Mouse (Mus musculus) G1E-ER4 (cell line): Measurements from ENCODE around the gene Zbtb11. TPM values are rescaled to one million over a fixed set of nuclear protein-coding genes. Genes with fewer than 3 reads are reported as not detected.
"Not testable (repeated sequence)": the region's sequence is repeated elsewhere in the genome, so short reads cannot be mapped to it uniquely, and the experiment has no call there.

Source experiments
- GATA1 ChIP-seq: IDR thresholded peaks from one replicate; pipeline ENCODE4 v1.8.0; 2012; ENCODE audit warnings: low read length, inconsistent platforms
- polyA plus RNA-seq: library from polyadenylated mRNA; stranded (reverse); fragments of >175 nt; gene quantifications from 2 replicates; pipeline ENCODE4 v1.2.3, GENCODE M21; 2012

Gene Zbtb11
- polyA plus RNA-seq, 1 experiment, result 5.3 TPM

DNA sequence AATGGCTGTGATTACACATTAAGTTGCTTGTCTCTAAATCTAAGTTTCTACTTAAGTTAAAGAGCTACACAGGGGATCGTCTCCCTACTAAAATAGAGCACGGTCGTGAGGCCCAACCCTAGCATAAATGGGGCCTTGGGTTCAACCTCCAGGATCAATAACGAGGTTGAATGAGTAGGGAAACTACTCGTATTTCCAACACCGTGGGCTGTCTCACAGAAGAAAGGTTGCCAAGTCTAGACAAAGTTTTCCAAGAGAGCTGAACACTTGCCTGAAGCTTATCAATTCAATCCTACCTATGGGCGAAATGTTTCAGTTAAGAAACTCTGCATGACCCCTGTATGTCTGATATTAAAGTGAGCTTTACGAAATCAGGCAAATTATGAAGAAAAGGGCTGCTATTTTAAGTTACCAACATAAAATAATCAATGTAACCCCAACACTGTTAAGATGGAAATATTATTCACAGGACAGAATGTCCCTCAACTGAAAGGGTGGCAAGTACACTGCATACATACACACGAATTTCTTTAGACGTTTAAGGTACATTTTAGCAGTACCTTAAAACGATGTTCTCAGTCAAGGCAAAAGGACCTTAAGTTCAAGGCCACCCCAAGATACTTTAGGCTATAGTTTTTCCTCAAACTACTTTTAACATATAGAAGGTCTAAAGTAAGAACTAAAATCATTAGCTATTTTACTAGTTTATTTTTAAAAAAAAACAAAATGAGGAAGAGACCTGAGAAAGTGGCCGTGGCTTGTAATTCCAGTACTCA, 54.4 kb downstream of the Zbtb11 start:
- no peak for TF ChIP-seq GATA1

DNA sequence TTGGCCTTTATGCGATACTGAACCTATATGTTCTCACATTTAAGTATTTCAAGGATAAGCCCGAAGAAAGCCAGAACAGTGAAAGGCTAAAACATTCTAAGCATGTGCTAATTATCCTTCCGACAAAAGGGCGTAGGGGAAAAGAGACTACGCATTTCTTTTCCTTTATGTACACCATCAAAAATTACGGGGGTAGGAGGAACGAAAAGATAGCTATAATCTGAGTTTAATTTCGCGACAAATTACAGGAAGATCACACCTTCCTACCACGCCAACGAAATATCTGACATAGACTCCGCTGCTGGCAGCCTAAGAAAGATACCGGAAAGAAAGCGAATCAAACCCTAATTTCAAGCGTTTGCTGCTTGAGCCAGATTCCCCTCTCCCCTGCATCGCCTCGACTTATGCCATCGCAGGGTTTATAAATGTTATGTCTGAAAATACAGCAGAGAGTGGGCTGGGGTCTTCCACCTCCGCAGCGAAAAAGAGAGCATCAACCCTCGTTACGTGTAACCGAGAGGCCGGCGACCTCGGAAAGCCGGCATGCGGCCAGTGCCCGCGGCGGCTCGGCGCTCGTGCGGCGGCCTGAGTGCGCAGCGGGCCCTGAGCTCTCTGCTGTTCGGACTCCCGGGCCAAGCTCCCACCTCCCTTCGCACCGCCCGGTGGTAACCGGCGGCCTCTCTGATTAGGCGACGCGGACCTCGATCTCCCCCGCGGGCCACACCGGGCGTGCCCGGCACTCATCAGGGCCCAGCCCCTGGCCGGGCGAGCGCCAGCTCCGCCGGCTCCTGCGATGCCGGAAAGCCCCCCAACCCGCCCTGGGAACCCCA, 55.3 kb downstream of the Zbtb11 start:
- no peak for TF ChIP-seq GATA1

GRCm38 (mm10) chr16:56029661-56030082, 56.0 kb downstream of the Zbtb11 start, which contains the start of gene Pcnp:
Pcnp (minus strand) TSS chr16:56029739.
- TF ChIP-seq GATA1, result no peak

DNA sequence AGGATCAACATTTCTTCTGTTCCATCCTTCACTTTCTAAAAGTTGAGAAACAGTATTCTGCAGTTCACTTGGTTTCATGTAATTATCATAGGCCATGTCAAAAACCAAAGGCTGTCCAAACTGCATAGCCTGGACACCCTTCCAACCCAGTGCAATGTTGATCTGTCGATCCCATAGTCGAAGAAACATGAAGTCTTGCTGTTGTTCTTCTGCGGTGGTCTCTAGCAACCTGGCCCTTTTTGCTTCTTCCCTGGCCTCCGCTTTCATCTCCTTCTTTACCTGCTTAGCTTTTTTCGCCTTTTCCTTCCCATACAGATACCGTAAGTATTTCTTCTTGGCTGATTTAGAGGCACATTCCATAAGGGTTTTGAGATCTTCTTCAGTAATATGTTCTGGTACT, 60.9 kb downstream of the Zbtb11 start:
- no peak for TF ChIP-seq GATA1

DNA sequence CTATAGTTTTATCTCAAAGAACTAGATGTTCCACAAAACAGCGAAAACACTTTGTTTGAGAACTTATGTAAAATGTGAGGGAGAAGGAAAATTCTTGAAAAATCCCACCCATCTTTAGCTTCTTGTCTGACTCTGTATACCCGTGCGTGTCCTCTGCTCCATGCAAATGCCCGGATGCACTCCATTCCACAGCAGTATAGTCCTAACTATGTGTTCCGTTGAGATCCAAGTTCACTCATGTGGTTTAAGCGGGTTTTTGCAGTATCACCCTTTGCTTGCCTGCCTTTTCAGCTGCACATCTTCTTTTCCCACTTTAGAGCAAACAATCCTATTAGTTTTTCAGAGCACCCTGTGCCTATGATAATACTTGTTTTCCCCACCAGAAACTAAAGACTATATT, 62.8 kb downstream of the Zbtb11 start:
- TF ChIP-seq GATA1, result no peak

GRCm38 (mm10) chr16:56037138-56038010, 63.7 kb downstream of the Zbtb11 start, which contains the start of gene Trmt10c:
Trmt10c (minus strand) TSS chr16:56037819.
- no peak for TF ChIP-seq GATA1

- no peak for TF ChIP-seq GATA1
These were observed 64.4 kb downstream of the Zbtb11 start for GRCm38 (mm10) chr16:56038090-56038489.

DNA sequence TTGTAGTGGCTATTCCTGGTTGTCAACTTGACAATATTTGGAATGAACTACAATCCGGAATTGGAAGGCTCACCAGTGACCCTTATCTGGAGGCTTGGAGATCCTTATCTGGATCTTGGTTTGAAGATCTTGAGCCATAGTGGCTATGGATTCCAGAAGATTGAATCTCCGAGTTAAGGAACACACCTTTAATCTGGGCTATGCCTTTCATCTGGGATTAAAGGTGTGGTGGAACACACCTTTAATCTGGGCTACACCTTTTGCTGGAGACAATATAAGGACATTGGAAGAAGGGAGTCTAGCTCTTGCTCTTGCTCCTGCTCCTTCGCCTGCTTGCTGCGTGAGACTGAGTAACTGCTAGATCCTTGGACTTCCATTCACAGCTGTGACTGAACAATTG, 74.4 kb downstream of the Zbtb11 start, which contains the start of gene Senp7:
Senp7 (plus strand) TSS at position 301 of the 400 bp plus-strand sequence.
- not testable (repeated sequence) for TF ChIP-seq GATA1

- no peak for TF ChIP-seq GATA1
These were observed 82.2 kb downstream of the Zbtb11 start for GRCm38 (mm10) chr16:56055911-56056310.

GRCm38 (mm10) chr16:56056944-56057590, 83.4 kb downstream of the Zbtb11 start:
- no peak for TF ChIP-seq GATA1

DNA sequence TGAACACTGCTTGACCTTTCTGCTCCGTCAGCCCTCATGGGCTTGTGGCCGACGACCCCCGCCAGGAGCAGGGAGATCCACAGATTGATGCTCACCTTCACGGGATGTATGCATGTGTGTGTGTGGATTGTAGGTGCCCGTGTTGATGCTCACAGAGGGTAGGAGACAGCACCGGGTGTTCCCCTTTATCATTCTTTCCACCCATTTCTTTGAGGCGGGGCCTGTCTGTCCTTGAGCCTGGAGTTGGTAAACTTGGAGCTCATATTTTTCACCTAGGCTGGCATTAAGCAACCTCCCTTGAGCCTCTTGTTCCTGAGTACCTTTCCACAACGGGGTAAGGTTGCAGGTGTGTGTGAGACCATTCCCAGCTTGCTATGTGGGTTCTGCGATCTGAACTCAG, 84.5 kb downstream of the Zbtb11 start:
- no peak for TF ChIP-seq GATA1

Other genes with a start within 250 kb of the Zbtb11 start
- 0.32 and 0.41 TPM in 2 replicates for gene Nfkbiz, start 135.0 kb upstream of the Zbtb11 start, polyA plus RNA-seq
- 0.30 and 0.36 TPM in 2 replicates for gene Nxpe3, start 78.6 kb upstream of the Zbtb11 start, polyA plus RNA-seq
- 4.9 and 8.0 TPM in 2 replicates for gene Cep97, start 39.0 kb upstream of the Zbtb11 start, polyA plus RNA-seq
- gene Rpl24, start 7.6 kb upstream of the Zbtb11 start, polyA plus RNA-seq, result 47.2 and 97.6 TPM in 2 replicates
- 47.3 and 79.0 TPM in 2 replicates for gene Pcnp, start 55.9 kb downstream of the Zbtb11 start, polyA plus RNA-seq
- 10.1 and 14.2 TPM in 2 replicates for gene Trmt10c, start 63.9 kb downstream of the Zbtb11 start, polyA plus RNA-seq
- gene Senp7, start 74.5 kb downstream of the Zbtb11 start, polyA plus RNA-seq, result 21.8 and 31.5 TPM in 2 replicates
- not detected in 2 replicates for gene Impg2, start 230.4 kb downstream of the Zbtb11 start, polyA plus RNA-seq